Mouse (Mus musculus): Measurements from ENCODE around the gene Tfpt. TPM values are rescaled to one million over a fixed set of nuclear protein-coding genes. Genes with fewer than 3 reads are reported as not detected.

Gene Tfpt
- polyA plus RNA-seq, 1 experiment: 6.8 TPM

DNA sequence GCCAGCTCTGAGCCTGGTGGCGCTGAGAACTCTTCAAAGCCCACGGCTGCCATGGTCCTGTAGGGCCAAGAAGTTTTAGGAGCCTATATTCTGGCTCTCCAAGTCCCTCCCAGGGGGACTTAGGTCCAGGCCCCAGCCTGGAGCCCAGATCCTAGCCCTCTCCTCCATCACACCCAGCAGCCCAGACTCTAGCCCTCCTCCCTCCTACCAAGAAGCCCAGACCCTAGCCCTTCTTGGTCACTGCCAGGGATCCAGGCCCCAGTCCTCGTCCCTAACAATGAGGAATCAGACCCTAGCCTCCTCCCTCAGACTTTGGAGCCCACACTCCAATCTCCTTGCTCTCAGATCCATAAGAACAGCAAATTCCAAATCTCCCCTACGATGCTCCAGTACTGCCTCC lies 699 bp downstream of the Tfpt start:
- H3K4me3 ChIP-seq (ENCODE audit: extremely low read depth, insufficient read depth, insufficient read length): peak overlapping the region; percentile 64
- 35% methylated on average over 4 of the region's 4 CpGs for WGBS
- TF ChIP-seq POLR2A (IDR thresholded peaks at IDR 0.05; ENCODE audit: low read depth, low read length): no peak
- no peak for TF ChIP-seq CTCF (IDR thresholded peaks at IDR 0.05; ENCODE audit: extremely low read depth, insufficient read depth, insufficient read length, insufficient replicate concordance)
- no peak overlapping the region for H3K27ac ChIP-seq (ENCODE audit: insufficient read depth, low read length)
- H3K36me3 ChIP-seq (ENCODE audit: control insufficient read depth, insufficient read depth, low read length): peaks cover 6% of the 10 kb centered on the region; the same call in 1 of the 2 replicates
- no peak for DNase-seq (ENCODE audit: low read depth in 1 of 2, low spot score in 2 of 2)
- H3K4me1 ChIP-seq (ENCODE audit: control insufficient read depth, insufficient read depth, insufficient read length): peaks cover 13% of the 10 kb centered on the region; the same call in 1 of the 2 replicates
- H3K27me3 ChIP-seq (ENCODE audit: control insufficient read depth, insufficient read depth, low read length): no peaks in the 10 kb centered on the region

DNA sequence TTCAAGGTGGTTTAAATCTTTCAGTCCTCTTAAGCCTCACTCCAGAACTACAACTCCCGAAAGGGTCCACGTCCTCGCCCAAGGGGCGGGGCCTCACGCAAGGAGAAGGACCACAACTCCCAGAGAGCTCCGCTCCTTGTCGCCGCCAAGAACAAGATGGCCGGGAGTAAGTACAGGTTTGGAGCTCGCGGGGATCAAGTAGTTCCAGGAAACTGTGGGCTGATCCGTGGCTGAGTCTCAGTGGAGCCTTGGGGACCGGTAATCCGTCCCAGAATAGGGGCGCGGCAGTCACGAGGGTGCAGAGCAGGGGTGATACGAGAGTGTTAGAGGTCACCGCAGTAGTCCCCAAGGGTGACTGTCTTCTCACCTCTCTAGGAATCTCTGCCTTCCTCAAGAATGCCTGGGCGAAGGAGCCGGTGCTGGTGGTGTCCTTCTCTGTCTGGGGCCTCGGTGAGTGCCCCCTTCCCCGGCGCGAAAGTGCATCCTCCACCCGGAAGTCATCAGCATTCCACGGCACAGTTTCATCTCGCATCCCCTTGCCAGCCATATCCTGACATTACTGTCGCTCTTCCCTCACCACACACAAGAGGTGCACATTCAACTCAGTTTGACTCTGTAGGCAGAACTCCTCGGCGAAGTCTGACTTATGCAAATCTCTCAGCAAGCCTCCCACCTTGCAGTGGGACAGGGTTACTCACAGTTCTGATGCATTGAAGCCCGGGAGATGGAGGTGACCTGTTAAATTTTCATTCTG lies 12.3 kb downstream of the Tfpt start, which contains the start of gene Ndufa3:
Ndufa3 (plus strand) TSS at position 132 of the 754 bp plus-strand sequence.
- peak within 1 kb of the TSS; percentile 76 for H3K27ac ChIP-seq (ENCODE audit: insufficient read depth, low read length)
- TF ChIP-seq CTCF (IDR thresholded peaks at IDR 0.05; ENCODE audit: extremely low read depth, insufficient read depth, insufficient read length, insufficient replicate concordance): no peak
- TF ChIP-seq POLR2A (IDR thresholded peaks at IDR 0.05; ENCODE audit: low read depth, low read length): peak; percentile 47; the same call in 1 of the 2 replicates
- WGBS: 1% methylated on average over 32 of the region's 32 CpGs
- no peaks in the 10 kb centered on the region for H3K27me3 ChIP-seq (ENCODE audit: control insufficient read depth, insufficient read depth, low read length)
- H3K4me3 ChIP-seq (ENCODE audit: extremely low read depth, insufficient read depth, insufficient read length): peak within 1 kb of the TSS; percentile 90
- DNase-seq (ENCODE audit: low read depth in 1 of 2, low spot score in 2 of 2): peak; percentile 86 to 87
- H3K36me3 ChIP-seq (ENCODE audit: control insufficient read depth, insufficient read depth, low read length): peaks cover 13% of the 10 kb centered on the region
- H3K4me1 ChIP-seq (ENCODE audit: control insufficient read depth, insufficient read depth, insufficient read length): no peaks in the 10 kb centered on the region

DNA sequence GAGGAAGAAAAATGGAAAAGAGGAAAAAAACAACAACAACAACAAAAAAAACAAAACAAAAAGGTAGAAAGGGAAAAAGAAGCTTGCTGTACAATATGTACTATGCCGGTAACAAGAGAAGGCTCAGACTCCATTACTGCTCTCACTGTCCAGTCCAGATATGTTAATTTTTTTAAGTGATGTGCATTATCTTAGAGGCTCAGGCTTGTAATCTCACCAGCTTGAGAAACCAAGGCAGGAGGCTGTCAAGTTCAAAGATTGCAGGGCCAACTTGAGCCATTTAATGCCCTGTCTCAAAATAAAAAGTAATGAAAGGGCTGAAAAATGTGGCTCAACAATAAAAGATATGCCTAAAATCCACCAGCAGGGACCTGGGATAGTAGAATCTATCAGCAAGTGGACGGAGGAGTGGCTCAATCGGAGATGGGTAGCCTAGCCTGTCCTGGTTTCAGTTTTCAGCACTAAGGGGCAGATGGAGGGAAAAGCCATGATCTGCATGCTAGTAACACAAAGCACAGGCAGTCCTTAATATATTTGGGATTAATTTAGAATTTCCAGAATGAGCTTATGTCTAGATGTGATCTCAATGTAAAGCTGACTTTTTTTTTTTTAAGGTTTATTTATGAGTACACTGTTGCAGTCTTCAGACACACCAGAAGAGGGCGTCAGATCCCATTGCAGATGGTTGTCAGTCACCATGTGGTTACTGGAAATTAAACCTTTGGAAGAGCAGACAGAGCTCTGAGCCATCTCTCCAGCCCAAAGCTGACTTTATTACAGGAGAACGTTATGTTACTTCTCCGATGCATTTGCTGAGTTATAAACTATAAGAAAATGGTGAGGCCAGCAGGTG lies 13.1 kb downstream of the Tfpt start:
- no peaks in the 10 kb centered on the region for H3K27me3 ChIP-seq (ENCODE audit: control insufficient read depth, insufficient read depth, low read length)
- TF ChIP-seq POLR2A (IDR thresholded peaks at IDR 0.05; ENCODE audit: low read depth, low read length) (no peak), CTCF (IDR thresholded peaks at IDR 0.05; ENCODE audit: extremely low read depth, insufficient read depth, insufficient read length, insufficient replicate concordance) (no peak)
- H3K36me3 ChIP-seq (ENCODE audit: control insufficient read depth, insufficient read depth, low read length): peaks cover 13% of the 10 kb centered on the region
- WGBS: 40% methylated on average over 6 of the region's 6 CpGs
- H3K27ac ChIP-seq (ENCODE audit: insufficient read depth, low read length): no peak overlapping the region
- no peak for DNase-seq (ENCODE audit: low read depth in 1 of 2, low spot score in 2 of 2)
- H3K4me1 ChIP-seq (ENCODE audit: control insufficient read depth, insufficient read depth, insufficient read length): no peaks in the 10 kb centered on the region
- no peak overlapping the region; the same call in 1 of the 2 replicates for H3K4me3 ChIP-seq (ENCODE audit: extremely low read depth, insufficient read depth, insufficient read length)

DNA sequence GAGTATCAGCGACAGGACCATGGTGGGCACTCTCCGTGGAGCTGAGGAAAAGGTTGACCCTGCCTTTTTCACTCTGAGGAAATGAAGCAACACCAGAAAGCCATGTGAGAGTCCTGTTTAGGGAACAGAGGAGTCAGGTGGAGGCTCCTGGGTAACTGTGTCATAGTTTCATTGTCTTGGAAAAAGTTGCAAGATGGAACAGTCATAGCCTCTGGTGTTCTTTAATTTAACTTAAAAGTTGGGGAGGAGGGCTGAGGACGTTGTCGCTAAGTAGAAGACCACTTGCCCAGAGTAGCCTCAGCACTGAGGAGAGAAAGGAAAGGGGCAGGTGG lies 13.7 kb downstream of the Tfpt start, which contains the start of gene Oscar:
Oscar (minus strand) TSS at position 101 of the 332 bp plus-strand sequence.
- H3K4me1 ChIP-seq (ENCODE audit: control insufficient read depth, insufficient read depth, insufficient read length): no peaks in the 10 kb centered on the region
- 82% methylated on average over 4 of the region's 4 CpGs for WGBS
- TF ChIP-seq CTCF (IDR thresholded peaks at IDR 0.05; ENCODE audit: extremely low read depth, insufficient read depth, insufficient read length, insufficient replicate concordance) (no peak), POLR2A (IDR thresholded peaks at IDR 0.05; ENCODE audit: low read depth, low read length) (no peak)
- no peak within 1 kb of the TSS for H3K27ac ChIP-seq (ENCODE audit: insufficient read depth, low read length)
- no peaks in the 10 kb centered on the region for H3K27me3 ChIP-seq (ENCODE audit: control insufficient read depth, insufficient read depth, low read length)
- no peak within 1 kb of the TSS; the same call in 1 of the 2 replicates for H3K4me3 ChIP-seq (ENCODE audit: extremely low read depth, insufficient read depth, insufficient read length)
- peaks cover 12% of the 10 kb centered on the region for H3K36me3 ChIP-seq (ENCODE audit: control insufficient read depth, insufficient read depth, low read length)
- no peak for DNase-seq (ENCODE audit: low read depth in 1 of 2, low spot score in 2 of 2)

DNA sequence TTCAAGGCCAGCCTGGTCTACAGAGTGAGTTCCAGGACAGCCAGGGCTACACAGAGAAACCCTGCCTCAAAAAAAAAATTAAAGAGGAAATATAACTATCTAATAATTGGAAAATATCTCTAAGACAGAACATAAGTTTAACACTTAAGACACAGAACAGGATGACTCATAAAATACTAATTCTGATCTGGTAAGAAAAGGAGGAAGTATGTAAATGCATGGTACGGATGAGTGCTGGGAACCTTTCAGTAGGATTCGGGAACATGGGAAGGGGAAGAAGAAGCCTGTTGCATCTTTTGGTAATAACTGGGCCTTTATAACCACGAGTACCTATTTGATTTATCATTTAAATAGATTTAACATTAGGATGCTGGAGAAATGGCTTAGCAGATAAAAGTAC lies 15.7 kb downstream of the Tfpt start:
- TF ChIP-seq CTCF (IDR thresholded peaks at IDR 0.05; ENCODE audit: extremely low read depth, insufficient read depth, insufficient read length, insufficient replicate concordance) (no peak), POLR2A (IDR thresholded peaks at IDR 0.05; ENCODE audit: low read depth, low read length) (no peak)
- no peak for DNase-seq (ENCODE audit: low read depth in 1 of 2, low spot score in 2 of 2)
- Histone ChIP-seq H3K4me3 (ENCODE audit: extremely low read depth, insufficient read depth, insufficient read length) (no peak overlapping the region), H3K36me3 (ENCODE audit: control insufficient read depth, insufficient read depth, low read length) (no peaks in the 10 kb centered on the region), H3K27me3 (ENCODE audit: control insufficient read depth, insufficient read depth, low read length) (no peaks in the 10 kb centered on the region), H3K27ac (ENCODE audit: insufficient read depth, low read length) (no peak overlapping the region), H3K4me1 (ENCODE audit: control insufficient read depth, insufficient read depth, insufficient read length) (no peaks in the 10 kb centered on the region)
- 74% methylated on average over 3 of the region's 3 CpGs for WGBS

DNA sequence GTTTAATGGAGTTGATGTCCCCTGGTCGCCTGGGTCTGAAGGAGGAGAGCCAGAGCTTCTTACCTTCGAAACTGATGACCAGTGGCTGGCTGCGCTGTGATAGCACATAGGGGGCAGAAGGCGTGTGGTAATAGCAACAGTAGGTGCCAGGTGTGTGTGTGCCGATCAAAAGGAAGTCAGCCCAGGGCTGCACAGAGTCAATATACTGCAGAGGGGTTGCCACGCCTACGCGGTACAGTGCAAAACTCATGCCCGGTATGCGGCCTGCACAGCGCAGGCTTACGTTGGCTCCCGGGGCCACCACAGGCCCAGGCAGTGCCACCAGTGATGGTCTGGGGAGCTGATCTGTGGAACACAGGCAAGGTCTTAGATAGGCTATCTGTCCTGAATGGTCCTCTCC lies 18.7 kb downstream of the Tfpt start:
- H3K36me3 ChIP-seq (ENCODE audit: control insufficient read depth, insufficient read depth, low read length): no peaks in the 10 kb centered on the region
- H3K4me1 ChIP-seq (ENCODE audit: control insufficient read depth, insufficient read depth, insufficient read length): no peaks in the 10 kb centered on the region
- TF ChIP-seq CTCF (IDR thresholded peaks at IDR 0.05; ENCODE audit: extremely low read depth, insufficient read depth, insufficient read length, insufficient replicate concordance) (no peak), POLR2A (IDR thresholded peaks at IDR 0.05; ENCODE audit: low read depth, low read length) (no peak)
- DNase-seq (ENCODE audit: low read depth in 1 of 2, low spot score in 2 of 2): no peak
- H3K27me3 ChIP-seq (ENCODE audit: control insufficient read depth, insufficient read depth, low read length): no peaks in the 10 kb centered on the region
- WGBS: 83% methylated on average over 13 of the region's 13 CpGs
- H3K27ac ChIP-seq (ENCODE audit: insufficient read depth, low read length): no peak overlapping the region
- no peak overlapping the region for H3K4me3 ChIP-seq (ENCODE audit: extremely low read depth, insufficient read depth, insufficient read length)

Data from spleen, adult 2 months (tissue).